Mouse (Mus musculus) embryonic facial prominence, embryonic 12.5 days (tissue): ENCODE data around the gene Uvrag. TPM values are rescaled to one million over a fixed set of nuclear protein-coding genes. Genes with fewer than 3 reads are reported as not detected.
A peak's percentile ranks its signal among the peaks of the same experiment; 100 is the strongest.

ENCODE experiments used
- ATAC-seq: fragments of 200-750 bp; cut with Nextera tagmentation; 2 replicates; pipeline ENCODE4 v1.8.0; 2017; ENCODE audit not compliant: insufficient number of reproducible peaks, insufficient read depth, low FRiP score, low TSS enrichment
- H3K27ac ChIP-seq: fragments of 300-500 bp; sonication (generic); 2 replicates; pipeline ENCODE4 v1.5.1; 2016; ENCODE audit warnings: mild to moderate bottlenecking
- H3K27me3 ChIP-seq: fragments of 300-500 bp; sonication (generic); 2 replicates; pipeline ENCODE4 v1.6.1; 2016; ENCODE audit warnings: mild to moderate bottlenecking, moderate library complexity
- H3K36me3 ChIP-seq: fragments of 300-500 bp; sonication (generic); 2 replicates; pipeline ENCODE4 v1.6.1; 2016; ENCODE audit warnings: mild to moderate bottlenecking
- H3K4me1 ChIP-seq: fragments of 300-500 bp; sonication (generic); 2 replicates; pipeline ENCODE4 v1.6.1; 2016
- H3K4me2 ChIP-seq: fragments of 300-500 bp; sonication (generic); replicated peaks from 2 replicates; pipeline ENCODE4 v1.6.1; 2016; ENCODE audit warnings: mild to moderate bottlenecking, moderate library complexity
- H3K4me3 ChIP-seq: fragments of 300-500 bp; sonication (generic); 2 replicates; pipeline ENCODE4 v1.5.1; 2016; ENCODE audit warnings: mild to moderate bottlenecking
- H3K9ac ChIP-seq: fragments of 300-500 bp; sonication (generic); 2 replicates; pipeline ENCODE4 v1.6.1; 2016; ENCODE audit warnings: mild to moderate bottlenecking, moderate library complexity
- H3K9me3 ChIP-seq: fragments of 300-500 bp; sonication (generic); 2 replicates; pipeline ENCODE4 v1.6.1; 2016; ENCODE audit warnings: mild to moderate bottlenecking, moderate library complexity
- WGBS: fragments of 180-500 bp; shearing (Covaris S2); methylation state at CpG from one replicate; pipeline ENCODE4 v1.1.7; 2016; 5-methylcytosine and 5-hydroxymethylcytosine counted together
- polyA plus RNA-seq: library from polyadenylated mRNA; unstranded; fragments of >200 nt; fragmentation: Nextera tagmentation; extraction: Ambion mirVana; gene quantifications from 2 replicates; pipeline ENCODE4 v1.2.1, GENCODE M21; 2016

Uvrag gene
- polyA plus RNA-seq, 1 experiment from 2014 or later = 20.2 TPM

- Histone ChIP-seq H3K9me3 (no peaks in the 10 kb centered on the region), H3K9ac (no peak overlapping the region), H3K4me2 (no peak overlapping the region), H3K36me3 (no peaks in the 10 kb centered on the region), H3K4me1 (peaks cover 6% of the 10 kb centered on the region; the same call in 1 of the 2 replicates), H3K4me3 (no peak overlapping the region), H3K27me3 (no peaks in the 10 kb centered on the region), H3K27ac (no peak overlapping the region)
- ATAC-seq = no peak
- 87% methylated on average over 8 of the region's 8 CpGs for WGBS
These were observed 7.0 kb downstream of the Uvrag start for GRCm38 (mm10) chr7:99133811-99134402.

- Histone ChIP-seq H3K4me3 (no peak overlapping the region), H3K9ac (no peak overlapping the region), H3K9me3 (no peaks in the 10 kb centered on the region), H3K4me2 (no peak overlapping the region), H3K27ac (0 out of 2 replicates have a peak overlapping the region, but pooled peaks have one; percentile 30), H3K27me3 (no peaks in the 10 kb centered on the region), H3K4me1 (peaks cover 19% of the 10 kb centered on the region), H3K36me3 (no peaks in the 10 kb centered on the region)
- ATAC-seq = no peak
- 78% methylated on average over 9 of the region's 9 CpGs for WGBS
These were observed 8.3 kb downstream of the Uvrag start for GRCm38 (mm10) chr7:99132597-99132996.

- H3K9ac ChIP-seq = no peak overlapping the region
These were observed 9.1 kb downstream of the Uvrag start for GRCm38 (mm10) chr7:99131819-99132353.

GRCm38 (mm10) chr7:99128965-99129364 is 12.0 kb downstream of the Uvrag start:
- Histone ChIP-seq H3K4me3 (no peak overlapping the region), H3K4me2 (no peak overlapping the region), H3K9ac (no peak overlapping the region), H3K27me3 (no peaks in the 10 kb centered on the region), H3K9me3 (0 out of 2 replicates have a peak, but pooled peaks cover 7% of the 10 kb centered on the region), H3K27ac (peak overlapping the region; percentile 80; the same call in 1 of the 2 replicates), H3K36me3 (no peaks in the 10 kb centered on the region), H3K4me1 (peaks cover 23% of the 10 kb centered on the region)
- no peak for ATAC-seq
- 90% methylated on average over 8 of the region's 8 CpGs for WGBS

More at GRCm38 (mm10) chr7:99131819-99132353, 9.1 kb downstream of the Uvrag start:
- no peak for ATAC-seq
- WGBS = 66% methylated on average over 6 of the region's 6 CpGs
- Histone ChIP-seq H3K4me2 (no peak overlapping the region), H3K9me3 (no peaks in the 10 kb centered on the region), H3K36me3 (no peaks in the 10 kb centered on the region), H3K27ac (no peak overlapping the region), H3K4me1 (peaks cover 23% of the 10 kb centered on the region), H3K4me3 (no peak overlapping the region), H3K27me3 (no peaks in the 10 kb centered on the region)

GRCm38 (mm10) chr7:99128020-99128950 is 12.7 kb downstream of the Uvrag start:
- 0 out of 2 replicates have a peak, but pooled peaks cover 7% of the 10 kb centered on the region for H3K9me3 ChIP-seq
- no peaks in the 10 kb centered on the region for H3K36me3 ChIP-seq
- no peak overlapping the region for H3K9ac ChIP-seq
- no peak overlapping the region for H3K4me3 ChIP-seq
- H3K4me2 ChIP-seq = no peak overlapping the region
- ATAC-seq = 0 out of 2 replicates have a peak, but pooled peaks have one; percentile 23
- 34% methylated on average over 10 of the region's 10 CpGs for WGBS
- H3K27ac ChIP-seq = peak overlapping the region; percentile 80
- peaks cover 23% of the 10 kb centered on the region for H3K4me1 ChIP-seq
- H3K27me3 ChIP-seq = no peaks in the 10 kb centered on the region

- no peaks in the 10 kb centered on the region for H3K36me3 ChIP-seq
- H3K4me3 ChIP-seq = no peak overlapping the region
- H3K4me2 ChIP-seq = no peak overlapping the region
- no peak overlapping the region for H3K27ac ChIP-seq
- 0 out of 2 replicates have a peak, but pooled peaks cover 7% of the 10 kb centered on the region for H3K9me3 ChIP-seq
- H3K4me1 ChIP-seq = peaks cover 23% of the 10 kb centered on the region
- H3K9ac ChIP-seq = no peak overlapping the region
- ATAC-seq = no peak
- 80% methylated on average over 8 of the region's 8 CpGs for WGBS
- no peaks in the 10 kb centered on the region for H3K27me3 ChIP-seq
These were observed 14.9 kb downstream of the Uvrag start for GRCm38 (mm10) chr7:99126057-99126456.

- H3K36me3 ChIP-seq = no peaks in the 10 kb centered on the region; the same call in 1 of the 2 replicates
- H3K27ac ChIP-seq = no peak overlapping the region
- H3K27me3 ChIP-seq = no peaks in the 10 kb centered on the region
- H3K4me3 ChIP-seq = no peak overlapping the region
- no peak overlapping the region for H3K9ac ChIP-seq
- H3K4me2 ChIP-seq = no peak overlapping the region
- WGBS = 76% methylated on average over 5 of the region's 5 CpGs
- no peak for ATAC-seq
- H3K9me3 ChIP-seq = 0 out of 2 replicates have a peak, but pooled peaks cover 7% of the 10 kb centered on the region
- peaks cover 5% of the 10 kb centered on the region for H3K4me1 ChIP-seq
These were observed 18.3 kb downstream of the Uvrag start for GRCm38 (mm10) chr7:99122651-99123050.

- no peak overlapping the region for H3K4me2 ChIP-seq
- no peak overlapping the region for H3K27ac ChIP-seq
- no peak overlapping the region for H3K9ac ChIP-seq
- 0 out of 2 replicates have a peak, but pooled peaks cover 7% of the 10 kb centered on the region for H3K9me3 ChIP-seq
- ATAC-seq = no peak
- 86% methylated on average over 5 of the region's 5 CpGs for WGBS
- no peaks in the 10 kb centered on the region for H3K27me3 ChIP-seq
- no peak overlapping the region for H3K4me3 ChIP-seq
- no peaks in the 10 kb centered on the region for H3K4me1 ChIP-seq
- no peaks in the 10 kb centered on the region; the same call in 1 of the 2 replicates for H3K36me3 ChIP-seq
These were observed 19.9 kb downstream of the Uvrag start for GRCm38 (mm10) chr7:99120865-99121521.

- WGBS = 62% methylated on average over 4 of the region's 4 CpGs
- H3K27me3 ChIP-seq = no peaks in the 10 kb centered on the region
- no peaks in the 10 kb centered on the region for H3K4me1 ChIP-seq
- no peak overlapping the region for H3K4me3 ChIP-seq
- 0 out of 2 replicates have a peak, but pooled peaks cover 7% of the 10 kb centered on the region for H3K9me3 ChIP-seq
- H3K9ac ChIP-seq = no peak overlapping the region
- no peak for ATAC-seq
- no peak overlapping the region for H3K27ac ChIP-seq
- no peaks in the 10 kb centered on the region; the same call in 1 of the 2 replicates for H3K36me3 ChIP-seq
- H3K4me2 ChIP-seq = no peak overlapping the region
These were observed 20.9 kb downstream of the Uvrag start for GRCm38 (mm10) chr7:99120082-99120481.

GRCm38 (mm10) chr7:99116781-99117180 is 24.2 kb downstream of the Uvrag start:
- Histone ChIP-seq H3K4me1 (no peaks in the 10 kb centered on the region), H3K27me3 (no peaks in the 10 kb centered on the region), H3K36me3 (no peaks in the 10 kb centered on the region; the same call in 1 of the 2 replicates), H3K27ac (no peak overlapping the region), H3K4me3 (no peak overlapping the region), H3K9me3 (no peaks in the 10 kb centered on the region), H3K9ac (no peak overlapping the region), H3K4me2 (no peak overlapping the region)
- ATAC-seq = no peak
- 69% methylated on average over 3 of the region's 3 CpGs for WGBS
